Mouse (Mus musculus): ENCODE data around the gene Vmn2r80.
"Not testable (repeated sequence)": the region's sequence is repeated elsewhere in the genome, so short reads cannot be mapped to it uniquely, and the experiment has no call there.

Vmn2r80 gene

GRCm38 (mm10) chr10:79148469-79148868 lies at the start of gene Vmn2r80:
TSS of gene Vmn2r80 (plus strand) at chr10:79148769.
- not testable (repeated sequence) for DNase-seq (ENCODE audit: low read depth, low spot score)

- DNase-seq (ENCODE audit: low read depth, low spot score): peak; percentile 74
Observed at GRCm38 (mm10) chr10:79106325-79107282, 42.0 kb upstream of the Vmn2r80 start.

DNA sequence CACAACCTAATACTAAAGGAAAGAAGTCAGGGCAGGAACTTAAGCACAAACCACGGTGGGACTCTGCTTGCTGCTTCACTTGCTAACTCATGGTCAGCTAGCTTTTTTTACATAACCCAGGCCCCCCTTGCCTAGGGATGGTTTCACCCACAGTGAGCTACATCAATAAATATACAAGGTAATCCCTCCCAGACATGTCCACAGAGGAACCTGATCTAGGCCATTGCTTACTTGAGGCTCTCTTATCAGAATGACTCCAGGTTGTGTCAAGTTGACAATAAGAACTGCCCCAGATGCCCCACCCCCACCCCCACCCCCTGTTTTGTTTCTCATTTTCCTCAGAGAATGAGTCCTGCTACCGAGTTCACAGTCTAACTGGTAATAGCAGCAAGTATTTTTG lies 41.0 kb upstream of the Vmn2r80 start:
- no peak for DNase-seq (ENCODE audit: low read depth, low spot score)

- DNase-seq (ENCODE audit: low read depth, low spot score): no peak
Observed at GRCm38 (mm10) chr10:79109156-79109555, 39.4 kb upstream of the Vmn2r80 start.

DNA sequence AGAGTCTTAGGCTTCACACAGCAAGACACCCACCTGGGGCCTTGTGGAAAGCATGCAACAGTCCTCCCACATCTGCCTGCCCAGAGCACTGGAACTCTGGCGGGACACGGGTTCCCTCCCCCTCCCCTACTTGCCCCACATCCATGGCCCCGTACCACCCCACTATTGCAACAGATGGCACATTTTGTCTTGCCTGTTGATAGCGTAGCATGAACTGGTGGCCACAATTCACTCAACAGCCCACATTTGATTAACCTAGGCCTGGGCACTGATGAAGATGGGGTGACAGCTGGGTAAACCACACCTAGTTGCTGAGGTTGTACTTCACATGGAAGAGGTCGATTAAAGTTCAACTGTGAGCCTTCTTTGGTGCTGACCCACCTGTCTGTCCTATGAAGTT lies 38.1 kb upstream of the Vmn2r80 start:
- DNase-seq (ENCODE audit: low read depth, low spot score): no peak

GRCm38 (mm10) chr10:79115085-79115484 lies 33.5 kb upstream of the Vmn2r80 start:
- DNase-seq (ENCODE audit: low read depth, low spot score): no peak

DNA sequence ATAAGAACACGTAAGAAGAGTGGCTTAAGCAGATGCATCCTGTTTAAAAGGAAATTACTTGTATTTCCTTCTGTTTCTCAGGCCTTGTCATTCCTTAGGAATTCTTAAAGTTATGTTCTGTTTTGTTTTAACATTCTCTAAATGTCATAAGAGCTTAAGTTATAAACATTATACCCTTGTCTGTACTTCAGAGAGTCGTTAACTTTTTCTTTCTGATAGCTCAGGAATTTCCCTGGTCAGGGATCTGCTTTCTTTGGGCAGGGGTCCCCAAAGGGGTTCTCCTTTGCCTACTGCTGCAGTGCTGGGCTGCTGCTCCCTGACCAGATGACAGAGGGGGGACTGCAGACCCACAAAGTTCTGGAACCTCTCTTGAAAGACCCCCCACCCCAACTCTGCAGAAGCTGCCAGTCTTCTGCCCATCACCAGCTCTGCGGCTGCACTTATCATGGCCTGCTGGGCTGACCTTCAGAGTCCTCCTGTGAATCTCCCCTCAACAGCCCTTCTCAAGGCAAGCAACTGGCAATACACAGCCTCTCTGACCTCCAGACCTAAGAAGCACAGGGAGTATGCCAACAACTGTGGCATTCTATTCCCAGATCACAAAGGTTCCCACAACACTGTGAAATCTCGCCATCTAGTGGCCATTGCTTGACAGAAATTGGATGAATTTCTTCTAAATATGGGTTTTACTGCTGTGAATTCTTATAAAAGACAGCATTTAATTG lies 32.3 kb upstream of the Vmn2r80 start:
- peak; percentile 79 for DNase-seq (ENCODE audit: low read depth, low spot score)

- no peak for DNase-seq (ENCODE audit: low read depth, low spot score)
Observed at GRCm38 (mm10) chr10:79151602-79152001, 3.0 kb downstream of the Vmn2r80 start.

- DNase-seq (ENCODE audit: low read depth, low spot score): not testable (repeated sequence)
Observed at GRCm38 (mm10) chr10:79199973-79200372, 51.4 kb downstream of the Vmn2r80 start.

GRCm38 (mm10) chr10:79220432-79220831 lies 71.9 kb downstream of the Vmn2r80 start:
- DNase-seq (ENCODE audit: low read depth, low spot score): no peak

DNA sequence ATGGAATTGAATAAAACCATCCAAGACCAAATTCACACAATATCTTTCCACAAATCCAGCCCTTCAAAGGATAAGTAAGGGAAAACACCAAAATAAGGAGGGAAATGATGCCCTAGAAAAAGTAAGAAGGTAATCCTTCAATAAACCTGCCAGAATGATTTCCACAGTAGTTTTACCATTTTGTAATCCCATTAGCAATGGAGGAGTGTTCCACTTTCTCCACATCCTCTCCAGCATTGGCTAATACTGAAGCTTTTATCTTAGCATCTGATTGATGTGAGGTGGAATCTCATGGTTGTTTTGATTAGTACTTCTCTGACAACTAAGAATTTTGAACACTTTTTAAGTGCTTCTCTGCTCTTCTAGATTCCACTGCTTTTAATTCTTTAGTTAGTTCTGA lies 73.0 kb downstream of the Vmn2r80 start:
- no peak for DNase-seq (ENCODE audit: low read depth, low spot score)

DNA sequence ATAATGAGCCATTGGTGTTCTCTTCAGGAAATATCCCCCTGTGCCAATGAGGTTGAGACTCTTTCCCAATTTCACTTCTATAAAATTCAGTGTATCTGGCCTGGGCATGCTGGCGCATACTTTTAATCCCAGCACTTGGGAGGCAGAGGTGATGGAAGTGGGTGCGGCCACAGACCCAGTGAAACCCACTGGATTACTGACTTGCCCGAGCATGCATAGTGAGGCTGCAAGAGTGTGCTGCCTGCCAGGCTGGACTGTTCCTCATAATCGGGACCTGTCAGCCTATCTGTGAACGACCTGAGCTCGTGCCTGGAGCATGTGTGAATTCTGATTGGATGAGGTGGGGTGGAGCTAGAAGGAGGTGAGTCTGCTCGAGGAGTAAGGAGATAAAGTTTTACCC lies 73.6 kb downstream of the Vmn2r80 start:
- no peak for DNase-seq (ENCODE audit: low read depth, low spot score)

Measured in mesoderm, embryonic 11.5 days (tissue).